Mouse (Mus musculus): ENCODE results near the gene Glb1l2.

Glb1l2 gene

DNA sequence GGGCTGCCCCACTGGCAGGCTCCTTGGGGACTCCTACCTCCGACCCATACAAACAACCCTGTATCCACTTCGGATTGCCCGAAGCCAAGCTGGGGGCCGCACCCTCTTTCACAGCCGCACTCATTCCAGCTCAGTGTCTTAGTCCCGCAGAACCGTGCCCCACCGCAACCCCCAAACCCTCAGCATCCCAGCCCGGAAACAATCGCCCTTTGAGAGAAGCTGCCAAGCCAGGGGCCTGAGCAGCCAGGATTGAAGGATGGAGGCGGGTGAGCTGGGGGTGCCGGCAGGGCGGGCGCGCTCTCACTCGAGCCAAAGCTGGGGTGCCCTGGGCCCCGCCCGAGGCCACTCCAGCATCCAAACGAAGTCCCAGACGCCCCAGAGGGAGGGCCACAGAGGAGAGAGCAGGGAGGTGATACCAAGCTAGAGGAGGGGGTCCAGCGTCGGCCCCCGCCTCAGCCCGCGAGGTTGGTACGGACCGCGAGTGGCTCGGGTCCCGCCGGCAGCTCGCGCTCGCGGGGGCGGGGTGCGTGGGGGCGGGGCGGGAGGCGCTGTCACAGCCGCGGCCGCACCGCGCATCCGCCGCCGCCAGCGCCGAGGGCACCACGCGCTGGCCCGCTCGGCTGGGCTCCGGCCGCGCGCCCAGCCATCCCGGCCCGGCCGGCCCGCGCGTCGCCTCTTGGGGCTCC lies 72.9 kb downstream of the Glb1l2 start, which contains the start of gene B3gat1:
B3gat1 (plus strand) TSS at position 523 of the 686 bp plus-strand sequence.
- peak; percentile 48 to 65 for DNase-seq (ENCODE audit: low spot score in 2 of 2)

DNA sequence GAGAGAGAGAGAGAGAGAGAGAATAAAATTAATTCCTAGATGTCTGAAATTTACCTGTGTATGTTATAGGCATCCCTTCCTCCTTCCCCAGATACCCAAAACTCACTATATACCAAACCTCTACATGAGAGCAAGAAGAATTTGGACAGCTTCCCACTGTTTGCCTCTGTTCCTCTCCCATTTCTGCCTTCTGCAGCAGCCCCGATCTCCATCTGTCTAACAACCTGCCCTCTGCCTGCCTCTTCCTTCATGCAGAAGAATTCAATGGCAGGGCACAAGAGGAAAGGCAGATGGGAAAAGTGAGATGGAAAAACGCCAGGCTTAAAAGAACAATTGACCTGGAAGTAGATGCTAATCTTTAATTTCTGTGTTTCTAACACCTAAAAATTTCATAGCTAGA lies 77.7 kb downstream of the Glb1l2 start:
- peak in 1 of 2 experiments; percentile 51 for DNase-seq (ENCODE audit: low spot score in 2 of 2)

DNA sequence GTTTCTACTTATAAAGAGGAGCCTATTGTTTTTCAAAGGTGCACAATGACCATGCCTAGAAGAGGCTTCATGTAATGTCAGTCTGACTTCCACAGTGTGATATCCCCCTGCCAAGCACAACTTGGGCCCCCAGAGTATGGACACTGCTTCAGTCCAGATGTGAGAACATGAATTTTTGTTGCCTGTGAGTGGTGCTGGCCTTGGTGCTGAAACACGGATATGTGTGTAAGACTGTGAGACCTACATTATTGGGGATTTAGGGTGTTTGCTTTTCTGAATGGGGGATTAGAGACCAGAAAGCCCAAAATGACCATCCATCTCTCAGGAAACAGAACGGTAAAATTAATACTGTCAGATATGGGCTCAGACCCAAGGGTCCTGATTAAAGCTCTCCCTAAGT lies 78.8 kb downstream of the Glb1l2 start:
- DNase-seq (ENCODE audit: low spot score in 2 of 2), result no peak

DNA sequence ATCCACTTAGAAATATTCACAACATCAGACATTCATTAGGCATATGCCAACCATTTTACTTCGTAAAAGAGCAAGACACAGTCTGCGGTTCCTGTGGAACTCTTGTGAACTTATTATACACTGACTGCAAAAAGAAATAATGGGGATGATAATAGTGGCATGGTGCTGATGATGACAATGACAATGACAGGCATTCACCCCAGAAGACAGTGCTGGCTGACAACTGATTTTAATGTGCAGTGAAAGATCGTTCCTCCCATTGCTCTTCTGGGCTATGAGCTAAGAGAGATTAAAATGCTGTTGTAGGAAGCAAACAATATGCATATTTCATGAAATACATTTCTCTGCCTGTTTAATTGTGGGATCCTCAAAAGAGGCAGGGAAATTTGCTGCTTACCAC lies 80.6 kb downstream of the Glb1l2 start:
- DNase-seq (ENCODE audit: low spot score in 2 of 2), result no peak

DNA sequence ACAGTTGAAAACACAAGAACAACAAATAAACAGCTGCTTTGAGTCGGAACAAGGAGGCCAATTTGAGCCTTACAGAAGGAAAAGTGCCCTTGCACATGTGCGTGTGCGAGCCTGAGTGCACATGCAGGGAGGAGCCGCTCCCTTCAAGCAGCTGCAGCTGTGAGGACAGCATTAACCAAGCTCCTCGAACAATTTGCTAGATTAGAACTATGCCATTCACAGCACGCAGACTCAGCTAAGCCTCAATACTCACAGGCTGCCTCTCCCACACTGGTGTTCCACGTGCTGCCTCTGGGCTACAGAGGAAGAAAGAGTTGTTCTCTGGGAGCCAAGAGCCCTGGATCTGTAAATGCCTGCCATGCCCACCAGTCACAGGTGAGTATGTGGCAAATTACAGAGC lies 84.5 kb downstream of the Glb1l2 start:
- DNase-seq (ENCODE audit: low spot score in 2 of 2), result no peak

DNA sequence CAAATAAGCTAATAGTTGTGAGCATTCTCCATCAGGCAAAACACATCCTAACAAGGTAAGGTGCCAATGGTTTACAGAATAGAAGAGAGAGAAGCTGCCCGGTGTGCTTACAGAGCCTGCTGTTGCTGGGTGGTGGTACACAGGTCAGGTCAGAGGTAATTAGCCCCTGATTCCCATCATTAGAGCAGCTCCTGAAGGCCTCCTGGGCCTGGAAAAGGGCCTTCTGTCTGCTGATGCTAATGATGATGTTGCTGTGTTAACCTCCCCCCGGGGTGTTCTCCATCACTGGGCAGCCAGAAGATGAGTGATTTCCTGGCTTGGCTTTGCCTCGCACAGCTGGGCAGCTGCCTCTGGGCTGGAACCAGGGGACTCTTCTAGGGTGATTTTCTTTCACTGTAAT lies 87.9 kb downstream of the Glb1l2 start:
- no peak for DNase-seq (ENCODE audit: low spot score in 2 of 2)
